Mouse (Mus musculus): ENCODE measurements at regions not wholly inside any gene's neighbourhood (a gene's known extent, or its start where the extent isn't known, plus 50 kb on each side); places are given as distances from the start of the nearest gene placed in this dataset.
A peak's percentile ranks its signal among the peaks of the same experiment; 100 is the strongest.

DNA sequence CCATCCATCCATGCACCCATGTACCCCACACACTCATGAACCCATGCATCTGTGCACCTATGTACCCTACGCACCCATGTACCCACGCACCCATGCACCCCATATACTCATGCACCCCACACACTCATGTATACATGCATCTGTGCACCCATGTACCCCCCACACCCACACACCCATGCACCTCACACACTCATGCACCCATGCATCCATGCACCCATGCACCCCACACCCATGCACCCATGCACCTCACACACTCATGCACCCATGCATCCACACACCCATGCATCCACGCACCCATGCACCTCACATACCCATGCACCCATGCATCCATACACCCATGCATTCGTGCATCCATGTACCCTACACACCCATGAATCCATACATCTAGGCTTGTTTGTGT is 63.6 kb downstream of the 4930564D02Rik start:
- H3K4me1 ChIP-seq (ENCODE audit: control insufficient read depth, insufficient read depth, low read length) = no peaks in the 10 kb centered on the region
- no peaks in the 10 kb centered on the region for H3K36me3 ChIP-seq (ENCODE audit: control insufficient read depth, insufficient read depth, low read length)
- no peaks in the 10 kb centered on the region for H3K27me3 ChIP-seq (ENCODE audit: control insufficient read depth, insufficient read depth, low read length)
- no peak overlapping the region for H3K4me3 ChIP-seq (ENCODE audit: control insufficient read depth, low read depth, low read length)
- no peak for TF ChIP-seq CTCF (IDR thresholded peaks at IDR 0.05; ENCODE audit: control insufficient read depth, insufficient read depth, insufficient replicate concordance, low read depth, low read length)
- TF ChIP-seq POLR2A (IDR thresholded peaks at IDR 0.05; ENCODE audit: control insufficient read depth, low read depth, low read length) = no peak
- H3K27ac ChIP-seq (ENCODE audit: control insufficient read depth, insufficient read depth, low read depth, low read length) = no peak overlapping the region

DNA sequence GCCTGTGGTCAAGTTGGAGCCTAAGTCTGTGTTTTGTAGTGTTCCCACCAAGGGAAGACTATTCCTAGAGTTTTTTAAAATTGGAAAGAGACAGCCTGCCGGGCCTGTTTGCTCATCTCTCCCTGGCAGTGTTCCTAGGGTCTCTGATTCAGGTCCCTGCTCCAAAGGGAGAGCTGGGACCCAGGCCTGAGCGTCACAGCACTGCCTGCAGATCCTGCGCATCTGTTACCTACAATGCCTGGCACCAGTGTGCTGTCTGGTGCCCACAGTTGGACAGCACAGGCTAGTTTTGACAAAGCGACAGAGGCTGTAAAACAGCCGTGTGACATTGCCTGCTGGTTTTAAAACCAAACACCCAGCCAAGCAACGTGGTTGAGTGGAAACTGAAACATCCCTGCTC is 64.4 kb downstream of the 4930564D02Rik start:
- TF ChIP-seq POLR2A (IDR thresholded peaks at IDR 0.05; ENCODE audit: control insufficient read depth, low read depth, low read length) (no peak), CTCF (IDR thresholded peaks at IDR 0.05; ENCODE audit: control insufficient read depth, insufficient read depth, insufficient replicate concordance, low read depth, low read length) (no peak)
- no peak overlapping the region for H3K27ac ChIP-seq (ENCODE audit: control insufficient read depth, insufficient read depth, low read depth, low read length)
- no peaks in the 10 kb centered on the region for H3K4me1 ChIP-seq (ENCODE audit: control insufficient read depth, insufficient read depth, low read length)
- no peak overlapping the region for H3K4me3 ChIP-seq (ENCODE audit: control insufficient read depth, low read depth, low read length)
- H3K36me3 ChIP-seq (ENCODE audit: control insufficient read depth, insufficient read depth, low read length) = no peaks in the 10 kb centered on the region
- no peaks in the 10 kb centered on the region for H3K27me3 ChIP-seq (ENCODE audit: control insufficient read depth, insufficient read depth, low read length)

DNA sequence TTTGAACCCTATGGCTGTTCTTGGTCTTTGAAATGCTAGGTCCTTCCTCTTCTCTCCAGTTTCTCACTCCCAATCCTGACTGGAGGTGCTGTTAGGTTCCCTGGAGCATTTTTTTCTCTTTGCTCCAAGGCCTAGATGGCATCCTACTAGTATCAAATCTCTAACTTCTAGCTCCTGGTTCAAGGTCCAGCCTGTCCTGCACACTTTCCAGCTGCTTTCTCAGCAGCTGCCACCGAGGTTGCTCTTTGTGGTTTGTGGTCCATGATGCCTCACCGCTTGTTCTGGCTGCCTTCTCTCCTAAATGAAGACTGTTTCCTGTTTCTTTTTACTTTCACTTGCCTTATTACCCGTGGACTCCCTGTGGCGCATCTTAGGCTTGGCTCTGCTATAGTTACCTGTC is 66.4 kb downstream of the 4930564D02Rik start:
- H3K27me3 ChIP-seq (ENCODE audit: control insufficient read depth, insufficient read depth, low read length) = no peaks in the 10 kb centered on the region
- TF ChIP-seq POLR2A (IDR thresholded peaks at IDR 0.05; ENCODE audit: control insufficient read depth, low read depth, low read length) (no peak), CTCF (IDR thresholded peaks at IDR 0.05; ENCODE audit: control insufficient read depth, insufficient read depth, insufficient replicate concordance, low read depth, low read length) (no peak)
- H3K4me1 ChIP-seq (ENCODE audit: control insufficient read depth, insufficient read depth, low read length) = no peaks in the 10 kb centered on the region
- no peak overlapping the region for H3K4me3 ChIP-seq (ENCODE audit: control insufficient read depth, low read depth, low read length)
- no peak overlapping the region for H3K27ac ChIP-seq (ENCODE audit: control insufficient read depth, insufficient read depth, low read depth, low read length)
- no peaks in the 10 kb centered on the region for H3K36me3 ChIP-seq (ENCODE audit: control insufficient read depth, insufficient read depth, low read length)

DNA sequence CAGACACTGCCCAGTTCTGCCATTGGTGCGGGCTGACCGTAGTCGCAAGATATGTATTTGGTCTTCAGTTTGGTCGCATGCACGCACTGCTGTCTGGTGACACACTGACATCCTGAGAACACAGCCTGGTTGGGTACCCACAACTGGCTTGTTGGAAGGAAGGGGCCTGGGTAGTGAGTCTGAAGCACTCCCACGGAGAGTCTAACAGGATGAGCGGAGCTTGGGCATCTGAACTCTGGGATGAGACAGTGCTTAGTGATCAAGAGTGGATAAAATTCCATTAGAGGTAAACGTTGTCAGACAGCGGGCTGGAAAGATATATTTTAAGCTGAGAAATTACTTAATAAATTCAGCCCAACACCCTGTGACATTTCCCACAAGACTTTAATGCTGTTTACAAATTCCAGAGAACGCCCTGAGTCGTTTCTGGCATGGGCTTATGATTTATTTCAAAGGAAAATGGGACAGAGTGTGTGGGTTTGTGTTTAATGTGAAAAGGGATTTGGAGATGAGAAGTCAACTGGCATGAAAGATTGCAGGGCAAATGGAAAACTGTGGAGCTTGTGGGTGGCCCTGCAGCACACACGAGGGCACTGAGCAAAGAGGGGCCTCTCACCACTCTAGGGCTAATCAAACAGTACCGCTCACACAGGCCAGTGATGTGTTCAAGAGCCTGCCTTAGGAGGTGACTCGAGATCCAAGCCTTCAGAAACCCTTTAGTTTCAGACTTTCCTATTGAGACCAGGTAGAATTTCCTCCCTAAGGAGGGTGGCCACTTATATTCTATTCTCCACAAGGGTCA is 74.7 kb downstream of the 4930564D02Rik start:
- Histone ChIP-seq H3K4me1 (ENCODE audit: control insufficient read depth, insufficient read depth, low read length) (no peaks in the 10 kb centered on the region), H3K27ac (ENCODE audit: control insufficient read depth, insufficient read depth, low read depth, low read length) (no peak overlapping the region), H3K36me3 (ENCODE audit: control insufficient read depth, insufficient read depth, low read length) (no peaks in the 10 kb centered on the region), H3K27me3 (ENCODE audit: control insufficient read depth, insufficient read depth, low read length) (no peaks in the 10 kb centered on the region), H3K4me3 (ENCODE audit: control insufficient read depth, low read depth, low read length) (no peak overlapping the region)
- TF ChIP-seq POLR2A (IDR thresholded peaks at IDR 0.05; ENCODE audit: control insufficient read depth, low read depth, low read length) (no peak), CTCF (IDR thresholded peaks at IDR 0.05; ENCODE audit: control insufficient read depth, insufficient read depth, insufficient replicate concordance, low read depth, low read length) (no peak)

- no peaks in the 10 kb centered on the region for H3K4me1 ChIP-seq (ENCODE audit: control insufficient read depth, insufficient read depth, low read length)
- H3K27me3 ChIP-seq (ENCODE audit: control insufficient read depth, insufficient read depth, low read length) = no peaks in the 10 kb centered on the region
- no peak overlapping the region for H3K4me3 ChIP-seq (ENCODE audit: control insufficient read depth, low read depth, low read length)
- H3K27ac ChIP-seq (ENCODE audit: control insufficient read depth, insufficient read depth, low read depth, low read length) = no peak overlapping the region
- TF ChIP-seq POLR2A (IDR thresholded peaks at IDR 0.05; ENCODE audit: control insufficient read depth, low read depth, low read length) (no peak), CTCF (IDR thresholded peaks at IDR 0.05; ENCODE audit: control insufficient read depth, insufficient read depth, insufficient replicate concordance, low read depth, low read length) (no peak)
- H3K36me3 ChIP-seq (ENCODE audit: control insufficient read depth, insufficient read depth, low read length) = no peaks in the 10 kb centered on the region
These were observed 76.0 kb downstream of the 4930564D02Rik start for GRCm38 (mm10) chr3:105142631-105143030.

DNA sequence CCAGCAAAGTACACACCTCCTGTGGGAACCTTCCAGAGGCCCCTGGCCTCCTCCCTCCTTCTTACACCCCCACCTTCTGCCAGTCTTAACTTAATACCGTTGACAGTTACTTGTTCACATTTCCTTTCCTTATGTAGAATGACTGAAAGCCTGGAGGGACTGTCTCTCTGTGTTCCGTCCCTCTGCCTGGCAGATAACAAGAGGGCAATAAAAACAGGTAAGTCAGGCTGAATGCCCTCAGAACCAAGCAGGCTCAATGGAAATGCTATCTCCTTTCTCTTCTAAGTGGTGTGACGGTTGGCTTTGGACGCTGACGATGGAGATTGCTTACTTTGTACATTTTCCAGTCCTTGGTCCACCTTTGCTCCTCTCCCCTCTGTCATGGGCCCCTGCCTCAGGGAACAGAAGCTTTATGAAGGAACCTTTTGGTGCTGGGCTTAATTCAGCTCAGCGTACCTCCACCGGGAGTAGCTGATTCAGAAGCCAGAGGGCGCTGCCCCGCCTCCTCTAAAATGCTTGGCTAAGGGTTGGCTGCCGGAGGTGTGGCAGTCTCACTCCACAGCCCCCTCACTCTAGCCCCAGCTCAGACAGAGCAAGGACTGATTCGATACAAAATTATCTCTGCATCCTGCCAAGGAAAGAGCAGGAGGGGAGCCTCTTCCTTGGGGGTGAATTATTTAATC is 85.0 kb downstream of the 4930564D02Rik start:
- no peak overlapping the region for H3K27ac ChIP-seq (ENCODE audit: control insufficient read depth, insufficient read depth, low read depth, low read length)
- TF ChIP-seq POLR2A (IDR thresholded peaks at IDR 0.05; ENCODE audit: control insufficient read depth, low read depth, low read length) (no peak), CTCF (IDR thresholded peaks at IDR 0.05; ENCODE audit: control insufficient read depth, insufficient read depth, insufficient replicate concordance, low read depth, low read length) (peak; percentile 36; the same call in 1 of the 2 replicates)
- H3K4me1 ChIP-seq (ENCODE audit: control insufficient read depth, insufficient read depth, low read length) = peaks cover 14% of the 10 kb centered on the region

GRCm38 (mm10) chr3:105152158-105152541 is 85.5 kb downstream of the 4930564D02Rik start:
- Histone ChIP-seq H3K27me3 (ENCODE audit: control insufficient read depth, insufficient read depth, low read length) (no peaks in the 10 kb centered on the region), H3K36me3 (ENCODE audit: control insufficient read depth, insufficient read depth, low read length) (no peaks in the 10 kb centered on the region), H3K27ac (ENCODE audit: control insufficient read depth, insufficient read depth, low read depth, low read length) (no peak overlapping the region), H3K4me1 (ENCODE audit: control insufficient read depth, insufficient read depth, low read length) (peaks cover 14% of the 10 kb centered on the region), H3K4me3 (ENCODE audit: control insufficient read depth, low read depth, low read length) (no peak overlapping the region)
- TF ChIP-seq CTCF (IDR thresholded peaks at IDR 0.05; ENCODE audit: control insufficient read depth, insufficient read depth, insufficient replicate concordance, low read depth, low read length) = no peak
- no peak for TF ChIP-seq POLR2A (IDR thresholded peaks at IDR 0.05; ENCODE audit: control insufficient read depth, low read depth, low read length)

More for the DNA sequence above, 85.0 kb downstream of the 4930564D02Rik start:
- no peak overlapping the region for H3K4me3 ChIP-seq (ENCODE audit: control insufficient read depth, low read depth, low read length)
- no peaks in the 10 kb centered on the region for H3K27me3 ChIP-seq (ENCODE audit: control insufficient read depth, insufficient read depth, low read length)
- H3K36me3 ChIP-seq (ENCODE audit: control insufficient read depth, insufficient read depth, low read length) = no peaks in the 10 kb centered on the region
